Mouse (Mus musculus) MEL (cell line): Measurements from ENCODE around the gene Olfr875. TPM values are rescaled to one million over a fixed set of nuclear protein-coding genes. Genes with fewer than 3 reads are reported as not detected.

ENCODE experiments used
- DNase-seq: peaks from one replicate; pipeline ENCODE4 v3.0.0; 2011; ENCODE audit warnings: low read depth, low spot score
- H3K27ac ChIP-seq: 2 replicates; pipeline ENCODE4 v1.5.1; 2012; ENCODE audit warnings: low read depth, mild to moderate bottlenecking, control low read depth, low read length, moderate library complexity; ENCODE audit not compliant: control insufficient read depth
- H3K27me3 ChIP-seq, 2 experiments: fragments of 150-350 bp in 1 of 2; sonication (generic) in 1 of 2; 2 replicates each; pipeline ENCODE4 v1.6.1; 2012; ENCODE audit warnings: low read length in 2 of 2, mild to moderate bottlenecking in 2 of 2, improper control_type of control experiment in 1 of 2, moderate library complexity in 1 of 2; ENCODE audit not compliant: insufficient read depth in 2 of 2, control insufficient read depth in 1 of 2
- H3K36me3 ChIP-seq, 2 experiments: 2 replicates each; pipeline ENCODE4 v1.6.1; 2012 to 2014; ENCODE audit warnings: low read length in 2 of 2, improper control_type of control experiment in 1 of 2, inconsistent platforms in 1 of 2, mild to moderate bottlenecking in 1 of 2; ENCODE audit not compliant: insufficient read depth in 2 of 2, control insufficient read depth in 1 of 2
- H3K4me1 ChIP-seq, 2 experiments: fragments of 150-350 bp in 1 of 2; sonication (generic) in 1 of 2; 2 replicates each; pipeline ENCODE4 v1.6.1; 2012; ENCODE audit warnings: low read length in 2 of 2, improper control_type of control experiment in 1 of 2, mild to moderate bottlenecking in 1 of 2; ENCODE audit not compliant: insufficient read depth in 2 of 2, control insufficient read depth in 1 of 2
- H3K4me3 ChIP-seq, 2 experiments: fragments of 150-350 bp in 1 of 2; sonication (generic) in 1 of 2; 2 replicates each; pipeline ENCODE4 v1.5.1; 2012; ENCODE audit warnings: low read depth in 2 of 2, low read length in 2 of 2, mild to moderate bottlenecking in 2 of 2, moderate library complexity in 2 of 2, control low read depth in 1 of 2, improper control_type of control experiment in 1 of 2; ENCODE audit not compliant: control insufficient read depth in 1 of 2, insufficient read depth in 1 of 2
- H3K79me2 ChIP-seq: 2 replicates; pipeline ENCODE4 v1.6.1; 2012; ENCODE audit warnings: mild to moderate bottlenecking, low read length, moderate library complexity; ENCODE audit not compliant: control insufficient read depth, poor library complexity, insufficient read depth
- H3K9ac ChIP-seq: 2 replicates; pipeline ENCODE4 v1.6.1; 2012; ENCODE audit warnings: low read depth, mild to moderate bottlenecking, control low read depth, low read length, moderate library complexity; ENCODE audit not compliant: control insufficient read depth, poor library complexity, severe bottlenecking
- H3K9me3 ChIP-seq: fragments of 150-350 bp; sonication (generic); replicated peaks from 2 replicates; pipeline ENCODE4 v1.6.1; 2012; ENCODE audit warnings: mild to moderate bottlenecking, low read length, improper control_type of control experiment, moderate library complexity; ENCODE audit not compliant: insufficient read depth
- BHLHE40 ChIP-seq: IDR thresholded peaks from 2 replicates; pipeline ENCODE4 v1.6.1; 2012; ENCODE audit warnings: low read depth, mild to moderate bottlenecking, inconsistent platforms, low read length, improper control_type of control experiment, borderline replicate concordance
- CHD1 ChIP-seq: IDR thresholded peaks from 2 replicates; pipeline ENCODE4 v1.6.1; 2012; ENCODE audit warnings: low read depth, mild to moderate bottlenecking, inconsistent platforms, low read length, improper control_type of control experiment
- CHD2 ChIP-seq: IDR thresholded peaks from 2 replicates; pipeline ENCODE4 v1.6.1; 2011; ENCODE audit warnings: low read length, improper control_type of control experiment
- CTCF ChIP-seq, 3 experiments: IDR thresholded peaks in 2 of 3; conservative IDR thresholded peaks in 1 of 3; 2 replicates each; pipeline ENCODE4 v1.5.1; 2011 to 2012; ENCODE audit warnings: low read length in 3 of 3, low read depth in 2 of 3, mild to moderate bottlenecking in 2 of 3, improper control_type of control experiment in 1 of 3, inconsistent platforms in 1 of 3, mixed read lengths in 1 of 3, moderate library complexity in 1 of 3; ENCODE audit not compliant: control insufficient read depth in 1 of 3, insufficient read depth in 1 of 3, poor library complexity in 1 of 3, severe bottlenecking in 1 of 3
- E2F4 ChIP-seq: IDR thresholded peaks from 2 replicates; pipeline ENCODE4 v1.6.1; 2011; ENCODE audit warnings: low read depth, low read length, improper control_type of control experiment, borderline replicate concordance
- ELF1 ChIP-seq: IDR thresholded peaks from 2 replicates; pipeline ENCODE4 v1.6.1; 2014; ENCODE audit warnings: low read depth, mild to moderate bottlenecking, inconsistent platforms, low read length, improper control_type of control experiment, moderate library complexity
- EP300 ChIP-seq, 2 experiments: IDR thresholded peaks; 2 replicates each; pipeline ENCODE4 v1.6.1; 2011; ENCODE audit warnings: improper control_type of control experiment in 2 of 2, low read length in 2 of 2, low read depth in 1 of 2, mild to moderate bottlenecking in 1 of 2
- GABPA ChIP-seq: IDR thresholded peaks from 2 replicates; pipeline ENCODE4 v1.6.1; 2012; ENCODE audit warnings: low read depth, mild to moderate bottlenecking, inconsistent platforms, low read length, improper control_type of control experiment, moderate library complexity
- GATA1 ChIP-seq: IDR thresholded peaks from 2 replicates; pipeline ENCODE4 v1.6.1; 2011; ENCODE audit warnings: low read depth, low read length, improper control_type of control experiment
- HCFC1 ChIP-seq: IDR thresholded peaks from 2 replicates; pipeline ENCODE4 v1.6.1; 2012; ENCODE audit warnings: low read depth, mild to moderate bottlenecking, inconsistent platforms, low read length, improper control_type of control experiment, moderate library complexity
- JUND ChIP-seq: IDR thresholded peaks from 2 replicates; pipeline ENCODE4 v1.6.1; 2011; ENCODE audit warnings: low read depth, mild to moderate bottlenecking, improper control_type of control experiment, low read length
- MAFK ChIP-seq: IDR thresholded peaks from 2 replicates; pipeline ENCODE4 v1.6.1; 2011; ENCODE audit warnings: low read depth, mild to moderate bottlenecking, low read length, improper control_type of control experiment, borderline replicate concordance
- MEF2A ChIP-seq: IDR thresholded peaks from 2 replicates; pipeline ENCODE4 v1.6.1; 2014; ENCODE audit warnings: low read depth, mild to moderate bottlenecking, inconsistent platforms, low read length, improper control_type of control experiment; ENCODE audit not compliant: poor library complexity, insufficient replicate concordance, severe bottlenecking; ENCODE audit errors: extremely low read depth
- MXI1 ChIP-seq: IDR thresholded peaks from 2 replicates; pipeline ENCODE4 v1.6.1; 2011; ENCODE audit warnings: mild to moderate bottlenecking, low read depth, low read length, improper control_type of control experiment
- MYB ChIP-seq: IDR thresholded peaks from 2 replicates; pipeline ENCODE4 v1.6.1; 2011; ENCODE audit warnings: mild to moderate bottlenecking, low read depth, low read length, improper control_type of control experiment
- MYC ChIP-seq: IDR thresholded peaks from 2 replicates; pipeline ENCODE4 v1.6.1; 2011; ENCODE audit warnings: low read depth, mild to moderate bottlenecking, low read length, improper control_type of control experiment, moderate library complexity
- POLR2AphosphoS5 ChIP-seq: IDR thresholded peaks from 2 replicates; pipeline ENCODE4 v1.6.1; 2012; ENCODE audit warnings: low read depth, borderline replicate concordance, mild to moderate bottlenecking, inconsistent platforms, low read length, moderate library complexity, mixed read lengths
- RAD21 ChIP-seq: IDR thresholded peaks from 2 replicates; pipeline ENCODE4 v1.6.1; 2011; ENCODE audit warnings: mild to moderate bottlenecking, low read depth, low read length, improper control_type of control experiment
- RCOR1 ChIP-seq: IDR thresholded peaks from 2 replicates; pipeline ENCODE4 v1.6.1; 2012; ENCODE audit warnings: low read depth, mild to moderate bottlenecking, inconsistent platforms, low read length, improper control_type of control experiment
- SMC3 ChIP-seq: IDR thresholded peaks from 2 replicates; pipeline ENCODE4 v1.6.1; 2011; ENCODE audit warnings: low read depth, low read length, improper control_type of control experiment
- TAL1 ChIP-seq: IDR thresholded peaks from 2 replicates; pipeline ENCODE4 v1.6.1; 2012; ENCODE audit warnings: mild to moderate bottlenecking, inconsistent platforms, low read length, moderate library complexity, mixed read lengths
- TBP ChIP-seq: IDR thresholded peaks from 2 replicates; pipeline ENCODE4 v1.8.0; 2011; ENCODE audit warnings: low read depth, low read length, improper control_type of control experiment
- TCF12 ChIP-seq: IDR thresholded peaks from 2 replicates; pipeline ENCODE4 v1.6.1; 2014; ENCODE audit warnings: low read depth, mild to moderate bottlenecking, inconsistent platforms, low read length, improper control_type of control experiment, moderate library complexity
- USF1 ChIP-seq: IDR thresholded peaks from 2 replicates; pipeline ENCODE4 v1.6.1; 2014; ENCODE audit warnings: low read depth, mild to moderate bottlenecking, inconsistent platforms, low read length, improper control_type of control experiment, moderate library complexity
- USF2 ChIP-seq, 2 experiments: IDR thresholded peaks; 2 replicates each; pipeline ENCODE4 v1.6.1; 2011 to 2012; ENCODE audit warnings: improper control_type of control experiment in 2 of 2, low read length in 2 of 2, borderline replicate concordance in 1 of 2, inconsistent platforms in 1 of 2, low read depth in 1 of 2, mild to moderate bottlenecking in 1 of 2; ENCODE audit not compliant: insufficient read depth in 1 of 2
- ZC3H11A ChIP-seq: IDR thresholded peaks from 2 replicates; pipeline ENCODE4 v1.6.1; 2012; ENCODE audit warnings: low read depth, mild to moderate bottlenecking, inconsistent platforms, low read length, improper control_type of control experiment
- ZKSCAN1 ChIP-seq: IDR thresholded peaks from 2 replicates; pipeline ENCODE4 v1.6.1; 2012; ENCODE audit warnings: low read depth, mild to moderate bottlenecking, inconsistent platforms, low read length, improper control_type of control experiment, moderate library complexity
- ZNF384 ChIP-seq: IDR thresholded peaks from 2 replicates; pipeline ENCODE4 v1.6.1; 2012; ENCODE audit warnings: low read depth, mild to moderate bottlenecking, inconsistent platforms, low read length, improper control_type of control experiment
- polyA plus RNA-seq, 2 experiments: library from polyadenylated mRNA; stranded (reverse) in 1 of 2; unstranded in 1 of 2; fragments of >175 nt in 1 of 2; fragments of >200 nt in 1 of 2; gene quantifications; 2 replicates each; pipeline versions ENCODE4 v1.2.1 to v1.2.4; 2012; ENCODE audit warnings: low replicate concordance in 2 of 2, low read depth in 1 of 2; ENCODE audit not compliant: insufficient read length in 2 of 2, insufficient read depth in 1 of 2, missing spikeins in 1 of 2
- total RNA-seq: library from RNA; depleted of rRNA; stranded (reverse); fragments of 300-350 nt; gene quantifications from 2 replicates; pipeline ENCODE4 v1.2.3, GENCODE M21; 2012

Gene Olfr875
- total and polyA plus RNA-seq, 3 experiments, result not detected

DNA sequence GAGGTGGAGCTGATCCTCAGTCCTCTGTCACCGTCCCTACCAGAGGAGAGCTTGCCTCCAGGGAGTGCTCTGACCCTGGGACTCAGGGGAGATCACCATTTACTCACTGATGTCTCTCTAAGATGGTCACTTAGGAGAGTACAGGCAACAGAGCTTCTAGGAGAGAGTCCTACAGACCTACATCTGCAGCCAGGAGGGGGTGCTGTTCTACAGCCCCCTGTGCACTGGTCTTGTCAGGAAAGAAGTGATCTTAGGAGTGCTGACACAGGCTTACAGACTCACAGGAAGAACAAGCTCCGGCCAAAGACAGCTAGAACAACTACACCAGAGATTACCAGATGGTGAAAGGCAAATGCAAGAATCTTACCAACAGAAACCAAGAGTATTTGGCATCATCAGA, 9.1 kb upstream of the Olfr875 start:
- no peak for TF ChIP-seq CHD2
- no peak for TF ChIP-seq RCOR1
- TF ChIP-seq CTCF (IDR thresholded peaks at IDR 0.05 in 2 of 3, conservative IDR thresholded peaks at IDR 0.05 in 1 of 3; ENCODE audit: control insufficient read depth in 1 of 3, insufficient read depth in 1 of 3, low read depth in 2 of 3, low read length in 3 of 3, poor library complexity in 1 of 3, severe bottlenecking in 1 of 3), result peak; percentile 16 to 33 (median 33); a peak in 5 of 6 replicates
- no peak for TF ChIP-seq JUND
- TF ChIP-seq TBP, result no peak
- TF ChIP-seq EP300 (IDR thresholded peaks at IDR 0.05; ENCODE audit: low read depth in 1 of 2, low read length in 2 of 2), result no peak
- no peak for TF ChIP-seq BHLHE40
- no peak for TF ChIP-seq ZC3H11A
- TF ChIP-seq RAD21, result peak; percentile 24
- TF ChIP-seq GABPA, result no peak
- TF ChIP-seq USF2 (IDR thresholded peaks at IDR 0.05; ENCODE audit: borderline replicate concordance in 1 of 2, insufficient read depth in 1 of 2, low read depth in 1 of 2, low read length in 2 of 2), result no peak
- TF ChIP-seq GATA1, result no peak
- no peak for TF ChIP-seq MYC
- no peak for TF ChIP-seq POLR2AphosphoS5
- TF ChIP-seq TCF12, result no peak
- TF ChIP-seq ELF1, result no peak
- peak; percentile 42 for TF ChIP-seq SMC3
- TF ChIP-seq ZKSCAN1, result no peak
- no peak for TF ChIP-seq MAFK
- no peak for TF ChIP-seq USF1
- no peak for TF ChIP-seq MXI1
- no peak for TF ChIP-seq MYB
- Histone ChIP-seq H3K9ac (no peak overlapping the region), H3K4me3 (no peak overlapping the region), H3K27ac (no peak overlapping the region), H3K36me3 (no peaks in the 10 kb centered on the region), H3K9me3 (no peaks in the 10 kb centered on the region), H3K4me1 (no peaks in the 10 kb centered on the region), H3K27me3 (no peaks in the 10 kb centered on the region; a peak in 1 of 4 replicates), H3K79me2 (no peaks in the 10 kb centered on the region)
- DNase-seq, result peak; percentile 18

DNA sequence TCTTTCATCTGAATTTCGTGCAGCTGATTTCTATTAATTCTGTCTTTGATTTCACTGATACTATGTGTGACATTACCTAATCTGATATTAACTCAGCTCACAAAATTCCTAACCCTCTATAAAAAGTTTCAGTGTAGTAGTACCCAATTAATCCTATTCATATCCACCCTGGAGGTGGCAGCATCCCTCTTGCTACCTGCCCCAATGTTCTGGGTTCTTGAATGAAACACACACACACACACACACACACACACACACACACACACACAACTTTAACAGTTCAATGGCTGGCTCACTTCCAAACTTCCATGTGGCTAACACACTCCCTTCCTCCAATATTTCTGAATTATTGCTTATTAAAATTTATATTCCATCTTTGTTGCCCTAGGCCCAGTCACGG, 996 bp upstream of the Olfr875 start:
- no peaks in the 10 kb centered on the region for H3K4me1 ChIP-seq
- H3K79me2 ChIP-seq, result no peaks in the 10 kb centered on the region
- no peak overlapping the region for H3K27ac ChIP-seq
- no peak for DNase-seq
- no peak overlapping the region for H3K4me3 ChIP-seq
- TF ChIP-seq MYC (no peak), MEF2A (no peak), SMC3 (no peak), GATA1 (no peak), EP300 (IDR thresholded peaks at IDR 0.05; ENCODE audit: low read depth in 1 of 2, low read length in 2 of 2) (no peak), TAL1 (no peak), HCFC1 (no peak), CTCF (IDR thresholded peaks at IDR 0.05 in 2 of 3, conservative IDR thresholded peaks at IDR 0.05 in 1 of 3; ENCODE audit: control insufficient read depth in 1 of 3, insufficient read depth in 1 of 3, low read depth in 2 of 3, low read length in 3 of 3, poor library complexity in 1 of 3, severe bottlenecking in 1 of 3) (no peak), USF1 (no peak), RCOR1 (no peak), CHD1 (no peak), ELF1 (no peak), ZKSCAN1 (no peak), JUND (no peak), E2F4 (no peak), ZNF384 (no peak)
- H3K27me3 ChIP-seq, result no peaks in the 10 kb centered on the region; a peak in 2 of 4 replicates
- H3K9me3 ChIP-seq, result no peaks in the 10 kb centered on the region
- no peaks in the 10 kb centered on the region for H3K36me3 ChIP-seq
- no peak overlapping the region for H3K9ac ChIP-seq
